Mouse (Mus musculus): Measurements from ENCODE around the gene Dync1li1.
"Not testable (repeated sequence)": the region's sequence is repeated elsewhere in the genome, so short reads cannot be mapped to it uniquely, and the experiment has no call there.

Gene Dync1li1

DNA sequence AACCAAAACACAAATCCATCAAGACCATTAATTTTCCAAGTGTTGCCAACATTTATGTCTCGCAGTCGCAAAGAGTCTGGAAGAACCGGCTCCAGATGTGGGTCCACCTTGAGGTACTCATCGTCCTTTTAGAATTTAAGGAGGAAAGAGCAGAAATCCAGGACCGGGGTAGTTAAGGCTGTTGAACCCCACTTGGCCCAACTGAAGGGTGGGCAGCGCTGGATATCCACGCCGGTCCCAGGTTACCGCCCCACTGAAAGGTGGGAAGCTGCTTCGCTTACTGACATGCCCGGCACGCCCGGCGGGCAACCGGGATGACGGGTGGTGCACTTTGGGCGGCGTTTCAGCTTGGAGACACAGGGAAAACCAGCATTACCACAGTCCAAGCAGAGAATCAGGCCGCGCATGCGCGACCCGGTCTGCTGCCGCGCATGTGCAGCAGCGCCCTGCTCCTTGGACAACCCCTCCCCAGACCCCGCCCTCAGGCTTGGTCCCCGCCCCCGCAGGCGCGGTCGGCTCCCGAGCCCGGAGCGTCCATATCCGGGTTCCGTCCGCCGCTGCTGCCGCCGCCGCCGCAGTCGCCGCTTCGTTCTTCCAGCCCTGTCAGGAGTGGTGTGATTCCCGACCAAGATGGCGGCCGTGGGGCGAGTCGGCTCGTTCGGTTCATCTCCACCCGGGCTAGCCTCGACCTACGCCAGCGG lies at the start of gene Dync1li1:
Gene Dync1li1, plus strand, starts transcription at position 539 of the 701 bp plus-strand sequence.
- ATAC-seq (ENCODE audit: insufficient number of reproducible peaks, low FRiP score, low TSS enrichment): peak; percentile 95

DNA sequence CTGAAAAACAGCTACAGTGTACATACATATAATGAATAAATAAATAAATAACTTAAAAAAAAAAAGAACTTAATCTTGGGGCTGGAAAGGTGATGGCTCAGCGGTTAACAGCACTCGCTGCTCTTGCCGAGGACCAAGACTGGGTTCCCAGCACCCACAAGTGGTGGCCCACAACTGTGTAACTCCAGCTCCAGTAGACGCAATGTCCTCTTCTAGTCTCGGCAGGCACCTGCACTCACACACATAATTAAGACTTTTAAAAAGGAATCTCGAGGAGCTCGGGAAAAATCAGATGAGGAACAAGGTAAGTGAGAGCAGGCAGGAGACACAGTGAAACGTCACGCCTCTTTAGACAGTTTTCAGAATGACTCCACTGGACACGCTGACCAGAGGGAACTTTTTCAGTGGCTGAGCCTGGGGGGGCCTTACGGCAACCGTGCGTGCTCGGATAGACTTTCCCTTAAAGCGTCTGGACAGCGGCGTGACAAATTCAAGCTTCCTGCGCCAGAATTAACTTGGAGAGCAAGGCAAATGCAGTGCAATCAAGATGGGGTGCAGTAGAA lies 49.3 kb upstream of the Dync1li1 start:
- no peak for ATAC-seq (ENCODE audit: insufficient number of reproducible peaks, low FRiP score, low TSS enrichment)

DNA sequence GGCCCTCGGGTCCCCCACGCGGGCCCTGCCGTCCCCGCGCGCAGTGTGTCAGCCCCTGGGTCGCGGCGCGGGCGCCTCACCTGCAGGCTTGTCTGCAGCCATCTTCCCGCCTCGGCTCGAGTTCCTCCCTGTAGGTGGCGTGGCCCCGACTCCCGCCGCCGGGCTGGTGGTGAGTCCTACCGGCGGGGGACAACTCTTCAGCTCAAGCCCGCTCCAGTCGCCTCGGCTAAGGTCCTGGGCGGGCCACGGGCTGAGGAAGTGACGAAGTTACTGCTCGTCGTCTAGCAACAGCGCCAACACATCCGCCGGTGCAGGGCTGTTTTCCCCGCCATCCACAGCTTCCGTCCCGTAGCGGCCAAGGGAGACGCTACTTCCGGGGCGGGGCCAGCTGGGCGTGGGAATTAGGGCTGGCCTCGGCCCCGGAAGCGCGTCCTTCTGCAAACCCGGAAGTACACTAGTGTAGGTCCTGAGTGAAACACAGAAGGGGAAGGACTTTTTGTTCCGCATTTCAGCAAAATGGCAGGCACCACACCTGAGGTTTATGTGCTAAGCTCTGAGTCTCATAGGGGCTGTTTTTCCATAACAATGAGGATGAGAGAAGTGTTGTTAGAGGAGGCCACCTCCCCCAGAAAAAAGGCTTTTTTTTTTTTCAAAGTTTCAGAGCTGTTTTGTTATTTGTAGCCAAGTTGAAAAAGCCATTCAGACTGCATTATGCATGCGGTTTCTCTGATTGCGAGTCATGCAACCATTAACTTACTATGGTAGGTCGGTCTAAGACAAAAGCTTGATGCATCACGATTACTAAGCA lies 48.5 kb upstream of the Dync1li1 start, which contains the start of gene Cnot10:
Gene Cnot10, minus strand, starts transcription at position 346 of the 808 bp plus-strand sequence.
- ATAC-seq (ENCODE audit: insufficient number of reproducible peaks, low FRiP score, low TSS enrichment): peak; percentile 99

DNA sequence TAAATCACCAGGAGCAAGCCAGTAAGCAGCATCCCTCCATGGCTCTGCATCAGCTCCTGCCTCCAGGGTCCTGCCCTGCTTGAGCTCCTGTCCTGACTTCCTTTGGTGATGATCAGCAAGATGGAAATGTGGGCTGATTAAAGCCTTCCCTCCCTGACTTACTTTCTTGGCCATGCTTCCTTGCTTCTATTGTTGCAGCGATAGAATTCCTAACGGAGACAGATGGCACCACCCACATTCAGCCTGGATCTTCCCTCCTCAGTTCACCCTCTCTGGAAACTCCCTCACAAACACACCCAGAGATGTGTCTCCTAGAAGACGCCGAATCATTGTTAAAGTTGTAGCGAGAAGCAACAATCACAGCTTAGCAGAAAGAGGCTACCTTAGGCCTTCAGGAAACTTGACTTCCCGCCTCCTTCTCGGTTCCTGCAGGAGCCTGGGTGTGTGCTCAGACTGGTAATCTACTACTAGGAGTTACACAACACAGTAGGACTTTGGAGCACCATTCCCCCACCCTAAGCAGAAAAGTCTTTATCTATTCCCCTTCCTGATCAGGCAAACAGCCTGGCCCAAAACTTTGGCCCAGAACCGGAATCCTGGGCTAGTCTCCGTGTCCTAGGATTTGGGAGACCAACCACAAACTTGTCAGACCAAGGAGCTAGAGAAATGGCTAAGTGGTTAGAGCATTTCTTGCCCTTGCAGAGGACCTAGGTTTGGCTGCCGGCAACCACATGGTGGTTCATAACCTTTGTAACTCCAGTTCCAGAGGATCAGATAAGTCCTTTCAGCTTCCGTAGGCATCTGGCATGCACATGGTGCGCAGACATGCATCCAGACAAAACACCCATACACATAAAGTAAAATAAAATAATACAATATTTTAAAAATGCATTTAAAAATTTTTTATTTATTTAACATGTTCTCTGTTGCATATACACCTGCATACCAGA lies 41.8 kb upstream of the Dync1li1 start:
- no peak for ATAC-seq (ENCODE audit: insufficient number of reproducible peaks, low FRiP score, low TSS enrichment)

DNA sequence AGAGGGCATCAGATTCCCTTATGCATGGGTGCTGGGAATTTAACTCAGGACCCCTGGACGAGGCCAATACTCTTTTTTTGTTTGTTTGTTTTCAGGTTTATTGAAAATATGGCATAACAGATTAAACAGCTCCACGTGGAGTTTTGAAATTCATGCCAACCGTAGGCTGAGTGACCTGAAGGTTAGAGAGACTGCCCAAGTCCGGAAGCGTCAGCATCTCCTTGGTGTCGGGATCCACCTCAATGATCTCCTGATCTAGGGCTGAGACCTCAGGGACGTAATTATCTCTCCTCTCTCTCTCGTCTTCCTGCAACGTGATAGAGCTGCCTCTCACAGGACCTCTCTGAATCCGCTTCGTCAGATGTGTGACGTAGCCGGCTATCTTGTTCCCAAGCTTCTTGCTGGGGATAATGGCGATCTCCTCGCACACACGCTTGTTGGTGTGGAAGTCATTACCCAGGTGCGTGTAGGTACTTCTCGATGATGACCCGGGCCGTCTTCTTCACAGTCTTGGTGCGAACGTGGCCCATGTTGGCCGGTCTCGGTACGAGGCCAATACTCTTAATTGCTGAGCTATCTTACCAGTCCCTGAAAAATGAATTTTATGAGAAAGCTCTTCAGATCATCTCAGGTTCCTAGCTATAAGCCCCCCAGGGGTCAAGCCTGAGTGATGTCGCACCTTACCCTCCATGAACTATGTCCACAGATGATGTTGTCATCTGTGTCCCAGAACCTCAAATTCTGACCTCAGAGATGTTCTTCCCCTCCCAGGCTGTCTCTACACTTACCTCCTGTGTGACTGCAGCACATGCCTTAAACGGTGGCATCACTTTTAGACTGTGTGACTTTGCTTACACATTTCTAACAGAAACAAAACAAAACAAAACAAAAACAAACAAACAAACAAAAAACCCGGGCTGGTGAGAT lies 40.8 kb upstream of the Dync1li1 start:
- no peak for ATAC-seq (ENCODE audit: insufficient number of reproducible peaks, low FRiP score, low TSS enrichment)

DNA sequence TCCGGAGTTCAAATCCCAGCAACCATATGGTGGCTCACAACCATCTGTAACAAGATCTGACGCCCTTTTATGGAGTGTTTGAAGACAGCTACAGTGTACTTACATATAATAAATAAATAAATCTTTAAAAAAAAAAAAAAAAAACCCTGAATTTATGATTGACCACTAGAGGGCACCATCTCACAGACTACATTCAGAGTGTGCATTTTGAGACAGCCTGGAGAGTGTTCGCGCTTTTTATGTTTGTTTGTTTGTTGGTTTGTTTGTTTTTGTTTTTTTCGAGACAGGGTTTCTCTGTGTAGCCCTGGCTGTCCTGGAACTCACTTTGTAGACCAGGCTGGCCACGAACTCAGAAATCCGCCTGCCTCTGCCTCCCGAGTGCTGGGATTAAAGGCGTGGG lies 40.1 kb upstream of the Dync1li1 start:
- ATAC-seq (ENCODE audit: insufficient number of reproducible peaks, low FRiP score, low TSS enrichment): not testable (repeated sequence)

DNA sequence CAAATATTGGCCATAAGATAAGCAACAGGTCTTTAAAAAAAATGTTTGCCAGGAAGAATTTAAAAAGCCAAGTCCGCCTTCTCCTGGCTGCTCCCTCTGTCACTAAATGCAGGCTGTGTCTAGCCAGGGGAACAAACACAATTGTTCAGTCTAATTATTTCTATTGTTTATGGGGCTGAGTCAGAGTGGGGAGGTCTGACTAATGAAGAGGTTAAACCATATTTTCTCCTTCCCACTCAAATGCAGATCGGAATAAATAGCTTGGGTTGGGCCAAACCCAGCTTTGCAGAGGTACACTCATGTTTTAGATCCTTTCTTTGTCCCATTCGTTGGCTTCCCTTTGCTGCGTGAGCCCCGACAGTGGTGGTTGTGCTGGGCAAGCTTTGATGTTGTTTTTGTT lies 39.2 kb upstream of the Dync1li1 start:
- no peak for ATAC-seq (ENCODE audit: insufficient number of reproducible peaks, low FRiP score, low TSS enrichment)

DNA sequence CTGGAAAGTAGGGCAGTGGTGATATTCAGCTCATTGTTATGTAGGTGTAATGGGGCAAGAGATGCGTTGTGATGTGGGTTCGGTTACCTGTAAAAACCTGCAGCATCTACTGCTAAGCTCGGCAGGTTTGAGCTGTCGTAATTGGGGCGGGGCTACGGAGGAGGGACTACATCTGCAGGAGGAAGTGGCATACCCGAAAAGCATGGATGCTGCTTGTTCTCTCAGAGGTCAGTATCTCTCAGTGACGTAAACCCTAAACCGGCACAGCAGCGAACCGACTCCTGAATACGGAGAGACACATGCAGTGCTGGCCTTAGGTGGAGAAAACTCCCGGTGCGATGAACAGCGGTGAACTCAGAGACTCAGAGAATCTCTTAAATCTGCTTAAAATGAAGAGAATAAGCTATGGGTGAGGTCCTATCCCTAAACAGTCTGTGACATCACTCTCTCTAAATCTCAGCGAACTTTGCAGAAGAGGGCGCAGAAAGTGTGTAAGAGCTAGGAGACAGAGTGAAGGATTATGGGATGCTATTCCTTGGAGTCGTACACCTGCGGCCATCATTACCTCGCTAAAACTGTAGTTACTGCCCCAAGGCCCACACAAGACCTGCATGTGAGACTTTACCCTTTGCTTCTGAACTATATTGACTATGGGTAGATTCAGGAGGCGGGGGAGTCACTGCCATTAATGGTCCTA lies 37.5 kb upstream of the Dync1li1 start:
- ATAC-seq (ENCODE audit: insufficient number of reproducible peaks, low FRiP score, low TSS enrichment): no peak

DNA sequence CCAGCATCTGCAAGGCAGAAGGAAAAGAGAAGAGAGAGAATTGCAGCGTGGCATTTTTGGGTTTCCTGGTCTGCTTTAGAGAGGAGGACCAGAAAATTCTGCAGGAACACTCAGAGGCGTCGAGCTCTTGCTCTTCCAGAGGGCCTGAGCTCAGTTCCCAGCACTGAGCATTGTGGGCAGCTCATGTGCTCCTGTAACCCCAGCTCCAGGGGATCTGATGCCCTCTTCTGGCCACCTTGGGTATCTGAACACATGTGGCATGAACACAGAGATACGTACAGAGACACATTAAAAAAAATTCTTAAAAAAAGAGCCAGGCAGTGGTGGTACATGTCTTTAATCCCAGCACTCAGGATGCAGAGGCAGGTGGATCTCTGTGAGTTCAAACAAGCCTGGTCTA lies 33.2 kb upstream of the Dync1li1 start:
- ATAC-seq (ENCODE audit: insufficient number of reproducible peaks, low FRiP score, low TSS enrichment): no peak

DNA sequence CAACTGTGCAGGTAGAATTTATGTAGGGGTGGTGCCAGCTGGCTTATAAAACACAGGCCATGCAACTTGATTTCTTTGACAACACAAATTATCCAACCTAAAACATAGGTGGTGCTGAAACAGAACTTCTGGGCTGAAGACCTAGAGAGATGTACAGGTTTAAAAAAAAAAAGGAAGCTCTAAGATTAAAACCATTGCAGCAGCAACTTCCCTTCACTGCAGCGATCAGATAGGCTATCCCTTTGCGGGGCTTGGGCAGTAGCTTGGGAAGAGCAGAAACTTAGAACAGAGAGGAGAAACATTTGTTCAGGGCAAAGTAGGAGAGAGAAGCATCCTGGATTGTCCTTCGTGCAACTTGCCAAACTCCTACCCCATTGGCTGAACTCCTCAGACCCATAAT lies 31.9 kb upstream of the Dync1li1 start:
- ATAC-seq (ENCODE audit: insufficient number of reproducible peaks, low FRiP score, low TSS enrichment): no peak

DNA sequence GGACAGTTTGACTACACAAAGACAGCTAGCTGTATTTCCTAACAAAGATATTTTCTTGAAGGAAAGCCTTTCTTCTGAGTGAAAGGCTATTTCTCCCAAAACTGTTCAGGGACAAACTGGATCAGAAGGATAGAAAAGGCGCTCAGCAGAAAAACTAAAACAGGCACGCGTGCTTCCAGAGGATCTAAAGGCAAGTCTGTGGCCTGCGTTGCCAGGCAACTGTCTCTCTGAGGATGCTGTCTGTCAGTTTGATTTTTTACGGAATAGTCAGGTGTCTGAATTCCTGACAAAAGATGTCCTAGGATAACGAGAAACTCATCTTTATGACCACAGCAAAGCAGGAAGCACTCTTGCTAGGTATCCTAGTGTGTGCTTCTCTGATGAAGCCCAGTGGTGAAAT lies 28.1 kb upstream of the Dync1li1 start:
- ATAC-seq (ENCODE audit: insufficient number of reproducible peaks, low FRiP score, low TSS enrichment): no peak

DNA sequence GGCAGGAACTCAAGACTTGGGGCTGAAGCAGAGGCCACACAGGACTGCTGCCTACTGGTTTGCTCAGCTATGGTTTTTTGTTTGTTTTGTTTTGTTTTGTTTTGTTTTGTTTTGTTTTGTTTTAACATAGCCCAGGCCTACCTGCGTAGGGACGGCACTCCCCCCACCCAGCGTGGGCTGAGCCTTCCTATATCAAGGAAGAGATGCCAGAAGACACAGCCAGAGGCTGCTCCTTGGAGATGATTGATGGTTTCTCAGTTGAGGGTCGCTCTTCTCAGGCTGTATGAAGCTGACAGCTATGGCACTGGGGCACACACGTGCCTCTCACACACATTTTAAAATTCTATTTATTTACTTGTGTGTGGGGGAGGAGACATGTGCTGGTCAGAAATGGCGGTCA lies 27.6 kb upstream of the Dync1li1 start:
- no peak for ATAC-seq (ENCODE audit: insufficient number of reproducible peaks, low FRiP score, low TSS enrichment)

DNA sequence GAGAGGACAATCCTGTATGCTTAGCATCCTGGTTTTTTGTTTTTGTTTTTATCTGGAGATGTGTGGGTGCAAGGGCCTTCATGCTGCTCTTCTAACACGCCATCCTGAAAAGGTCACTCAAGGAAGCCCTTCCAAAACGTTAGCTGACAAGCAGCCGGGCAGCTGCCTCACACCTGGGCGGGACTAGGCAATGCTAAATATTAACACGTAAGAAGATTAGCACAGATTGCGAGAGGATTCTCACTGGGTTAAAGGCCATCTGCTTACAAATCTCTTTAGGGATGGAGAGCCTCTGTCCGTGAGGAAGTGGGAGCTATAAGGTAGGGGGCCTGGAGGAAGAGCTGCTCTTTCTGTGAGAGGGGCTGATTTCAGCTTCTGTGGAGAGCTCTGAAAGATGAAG lies 26.6 kb upstream of the Dync1li1 start:
- ATAC-seq (ENCODE audit: insufficient number of reproducible peaks, low FRiP score, low TSS enrichment): no peak

DNA sequence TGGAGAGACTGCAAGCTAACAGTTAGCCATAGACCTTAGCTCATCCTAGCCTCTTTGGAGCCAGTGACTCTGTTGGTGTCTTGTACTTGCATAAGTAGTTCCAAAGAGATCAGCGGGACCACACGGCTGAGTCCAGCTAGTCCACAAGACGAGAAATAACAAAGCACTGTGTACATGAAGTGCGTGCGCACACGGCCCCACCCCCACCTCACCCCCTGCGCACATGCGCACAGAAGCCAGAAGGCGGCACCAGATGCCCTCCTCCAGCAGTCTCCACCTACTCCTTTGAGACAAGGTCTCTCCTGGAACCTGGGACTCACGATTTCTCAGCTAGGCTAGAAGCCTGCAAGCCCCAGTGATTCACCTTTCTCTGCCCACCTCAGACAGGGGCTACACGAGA lies 24.8 kb upstream of the Dync1li1 start:
- ATAC-seq (ENCODE audit: insufficient number of reproducible peaks, low FRiP score, low TSS enrichment): no peak

DNA sequence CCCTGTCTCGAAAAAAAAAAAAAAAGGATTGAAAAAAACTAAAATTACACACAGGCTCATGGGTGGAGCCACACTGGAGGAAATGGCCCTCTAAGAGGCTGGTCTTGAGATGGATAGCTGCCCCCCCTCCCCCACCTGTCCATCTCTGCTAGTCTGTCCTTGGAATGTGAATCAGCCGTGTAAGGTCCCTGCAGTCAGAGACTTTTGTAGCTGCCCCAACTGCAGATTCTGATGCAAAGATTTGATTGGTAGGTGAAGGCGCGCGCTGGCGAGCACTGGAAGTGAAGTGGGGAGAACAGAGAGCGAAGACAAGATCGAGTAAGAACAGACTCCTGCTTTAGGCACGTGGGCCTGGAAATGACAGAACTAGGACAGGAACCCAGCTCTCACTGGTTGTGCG lies 21.7 kb upstream of the Dync1li1 start:
- no peak for ATAC-seq (ENCODE audit: insufficient number of reproducible peaks, low FRiP score, low TSS enrichment)

DNA sequence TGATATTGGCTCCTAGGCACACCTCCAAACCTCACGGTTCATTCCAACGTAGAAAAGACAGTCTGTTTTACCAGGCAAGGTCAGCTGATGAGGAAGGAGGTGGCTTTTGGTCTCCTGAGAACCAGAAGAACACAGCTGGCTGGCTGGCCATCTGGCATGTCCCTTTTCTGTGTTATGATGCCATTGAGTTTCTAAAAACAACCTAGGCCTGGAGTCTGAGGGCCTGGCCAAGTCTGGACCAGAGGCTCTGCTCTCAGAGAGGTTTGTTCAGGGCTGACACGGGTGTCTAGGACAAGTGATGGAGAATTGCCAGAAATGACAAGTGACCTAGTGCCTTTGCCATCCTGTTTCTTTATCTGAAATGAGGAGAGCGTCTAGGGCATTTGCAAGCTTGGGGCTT lies 20.5 kb upstream of the Dync1li1 start:
- no peak for ATAC-seq (ENCODE audit: insufficient number of reproducible peaks, low FRiP score, low TSS enrichment)

DNA sequence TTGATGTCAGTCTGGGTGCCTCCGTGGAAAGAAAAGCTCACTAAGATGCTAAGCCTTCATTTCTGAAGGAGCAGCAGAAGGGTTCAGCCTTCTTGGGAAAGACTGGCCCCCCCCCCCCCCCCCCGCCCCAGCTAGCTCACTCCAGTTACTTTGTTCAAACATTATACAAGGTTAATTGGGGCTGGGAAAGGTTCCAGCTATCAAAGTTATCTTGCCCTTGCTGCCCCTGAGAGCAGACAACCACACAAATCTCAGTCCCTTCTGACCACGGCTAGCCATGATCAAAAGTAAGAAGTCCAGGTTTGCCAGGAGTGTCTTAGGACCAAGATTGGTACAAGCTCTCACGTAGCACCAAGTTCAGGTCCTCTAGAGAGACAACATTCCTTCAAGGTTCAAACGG lies 19.6 kb upstream of the Dync1li1 start:
- no peak for ATAC-seq (ENCODE audit: insufficient number of reproducible peaks, low FRiP score, low TSS enrichment)

DNA sequence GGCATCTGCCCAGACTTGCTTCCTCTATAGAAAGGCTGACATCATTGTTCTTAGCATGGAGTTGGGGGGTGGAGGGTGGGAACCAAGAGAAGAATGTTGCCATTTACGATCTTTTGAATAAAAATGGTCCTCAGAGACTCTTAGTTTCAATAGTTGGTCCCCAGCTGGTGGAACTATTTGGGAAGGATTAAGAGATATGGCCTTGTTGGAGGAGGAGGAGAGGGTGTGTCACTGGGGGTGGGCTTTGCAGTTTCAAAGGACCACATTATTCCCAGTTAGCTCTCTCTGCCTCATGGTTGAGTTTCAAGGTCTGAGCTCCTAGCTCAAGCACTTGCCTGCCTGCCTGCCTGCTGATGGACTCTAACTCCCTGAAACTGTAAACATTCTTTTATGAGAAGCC lies 16.6 kb upstream of the Dync1li1 start:
- ATAC-seq (ENCODE audit: insufficient number of reproducible peaks, low FRiP score, low TSS enrichment): no peak
